ENCODE assay signal across 20 mouse cellular contexts in the genomic region with DNA sequence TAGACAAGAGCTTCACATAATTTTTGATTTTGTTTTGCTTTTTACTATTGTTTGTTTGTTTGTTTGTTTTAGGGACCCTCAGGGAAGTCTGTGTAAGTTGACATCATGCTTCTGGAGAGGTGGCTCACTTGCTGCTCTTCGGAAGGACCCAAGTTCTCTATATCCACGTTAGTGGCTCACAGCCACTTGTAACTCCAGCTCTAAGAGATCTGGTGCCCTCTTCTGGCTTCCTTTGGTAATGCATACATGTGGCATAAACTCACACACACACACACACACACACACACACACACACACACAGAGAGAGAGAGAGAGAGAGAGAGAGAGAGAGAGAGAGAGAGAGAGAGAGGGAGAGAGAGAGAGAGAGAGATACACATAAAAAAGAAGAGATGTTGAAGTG. TPM values are rescaled to one million over a fixed set of nuclear protein-coding genes. Genes with fewer than 3 reads are reported as not detected.
DNase-seq lines count a peak whose midpoint lies in the region; ATAC-seq and TF ChIP-seq lines count a peak whose summit lies in the region.
"Had no signal": no experiment of that assay in that cellular context is flagged by ENCODE, and none has a peak within 500 bp of the region (broad histone marks: within the 10 kb centered on the region; RNA-seq: fewer than 3 reads in every experiment).

No protein-coding gene starts in this region.

- no peaks in the 10 kb centered on the region for H3K79me2 ChIP-seq in heart, adult 2 months (replicated peaks; ENCODE audit: control insufficient read depth, insufficient read depth, low read length)

- TF ChIP-seq CTCF in heart, adult 2 months (IDR thresholded peaks at IDR 0.05), result 0 out of 2 replicates have a peak, but pooled peaks have one; percentile 2
- 0 out of 2 replicates have a peak, but pooled peaks have one; percentile 16 for TF ChIP-seq CTCF in lung, postnatal 0 days (IDR thresholded peaks at IDR 0.05)

- H3K27me3 ChIP-seq in heart, adult 2 months (ENCODE audit: control insufficient read depth, insufficient read depth, low read length), result peaks cover 2% of the 10 kb centered on the region; the same call in 1 of the 2 replicates
- H3K27me3 ChIP-seq in lung, postnatal 0 days (replicated peaks; ENCODE audit: insufficient read depth, low read length), result no peaks in the 10 kb centered on the region
- H3K27me3 ChIP-seq in splenic B cell, adult 2 months (ENCODE audit: control insufficient read depth, insufficient read depth, low read length, poor library complexity, severe bottlenecking), result no peaks in the 10 kb centered on the region
- H3K27me3 ChIP-seq in forebrain, embryonic 16.5 days (replicated peaks; ENCODE audit: control insufficient read depth, insufficient read depth, low read length), result no peaks in the 10 kb centered on the region
- H3K27me3 ChIP-seq: embryonic facial prominence, embryonic 13.5 days; hindbrain, embryonic 13.5 days had no signal

- H3K36me3 ChIP-seq in heart, adult 2 months (ENCODE audit: control insufficient read depth, insufficient read depth, low read length), result no peaks in the 10 kb centered on the region
- H3K36me3 ChIP-seq in lung, postnatal 0 days (ENCODE audit: insufficient read depth, low read length), result no peaks in the 10 kb centered on the region
- H3K36me3 ChIP-seq in splenic B cell, adult 2 months (ENCODE audit: control insufficient read depth, insufficient read depth, low read length, poor library complexity, severe bottlenecking), result no peaks in the 10 kb centered on the region
- H3K36me3 ChIP-seq in forebrain, embryonic 16.5 days (ENCODE audit: control insufficient read depth, insufficient read depth), result no peaks in the 10 kb centered on the region
- H3K36me3 ChIP-seq: embryonic facial prominence, embryonic 13.5 days; hindbrain, embryonic 13.5 days had no signal

- intact Hi-C loops in heart, adult 2 months (cut with DNase I), result no loop called here

- no peaks in the 10 kb centered on the region for H3K9me3 ChIP-seq in lung, postnatal 0 days (ENCODE audit: low read length)
- H3K9me3 ChIP-seq in forebrain, embryonic 16.5 days (ENCODE audit: control insufficient read depth, low read length), result no peaks in the 10 kb centered on the region
- H3K9me3 ChIP-seq: embryonic facial prominence, embryonic 13.5 days; hindbrain, embryonic 13.5 days had no signal

- no peak overlapping the region for H3K4me3 ChIP-seq in heart, adult 2 months
- H3K4me3 ChIP-seq in lung, postnatal 0 days (ENCODE audit: low read depth, low read length), result no peak overlapping the region
- H3K4me3 ChIP-seq in forebrain, embryonic 16.5 days (replicated peaks; ENCODE audit: low read length), result no peak overlapping the region
- H3K4me3 ChIP-seq: embryonic facial prominence, embryonic 13.5 days; hindbrain, embryonic 13.5 days had no signal

- DNase-seq in heart, adult 2 months, result no peak
- no peak for DNase-seq in heart, adult 9 months (ENCODE audit: low spot score in 2 of 2)
- no peak for DNase-seq in lung, postnatal 0 days (ENCODE audit: low spot score)
- no peak for DNase-seq in lung, postnatal 10 days
- peak; percentile 21 to 22 for DNase-seq in B cell, adult 2 months
- peak; percentile 25 for DNase-seq in splenic B cell, adult 2 months (ENCODE audit: low read depth, low spot score)
- no peak for DNase-seq in urinary bladder, adult 2 months (ENCODE audit: low spot score)
- DNase-seq: adrenal gland, postnatal 36 days; cerebellum, adult 8-10 months; left cerebral cortex, postnatal 4 days; right cerebral cortex, adult 18-20 months had no signal

- TF ChIP-seq EP300 in heart, adult 2 months (IDR thresholded peaks at IDR 0.05; ENCODE audit: insufficient read depth, low read depth, low read length), result no peak
- no peak for TF ChIP-seq EP300 in lung, postnatal 0 days (IDR thresholded peaks at IDR 0.05)

- no peak for ATAC-seq in lung, postnatal 0 days
- no peak for ATAC-seq in forebrain, embryonic 16.5 days
- ATAC-seq: activated CD4-positive, CD25-positive, alpha-beta regulatory T cell, adult 4 months; midbrain, embryonic 16.5 days had no signal

- peaks cover 1% of the 10 kb centered on the region; the same call in 1 of the 2 replicates for H3K4me1 ChIP-seq in heart, adult 2 months (ENCODE audit: control insufficient read depth, insufficient read depth, low read length)
- no peaks in the 10 kb centered on the region for H3K4me1 ChIP-seq in lung, postnatal 0 days (ENCODE audit: insufficient read depth, low read depth, low read length)
- no peaks in the 10 kb centered on the region for H3K4me1 ChIP-seq in forebrain, embryonic 16.5 days (replicated peaks; ENCODE audit: control insufficient read depth, insufficient read depth, low read length)
- H3K4me1 ChIP-seq: embryonic facial prominence, embryonic 13.5 days; hindbrain, embryonic 13.5 days had no signal

- no peak for TF ChIP-seq POLR2A in heart, adult 2 months (IDR thresholded peaks at IDR 0.05; ENCODE audit: insufficient read depth, low read depth, low read length)

- 75% methylated on average over 2 of the region's 2 CpGs for WGBS in heart, adult 2 months
- WGBS in lung, postnatal 0 days, result 63% methylated on average over 2 of the region's 2 CpGs
- WGBS in forebrain, embryonic 16.5 days, result 57% methylated on average over 2 of the region's 2 CpGs

- no peak overlapping the region for H3K4me2 ChIP-seq in lung, postnatal 0 days (replicated peaks; ENCODE audit: low read depth, low read length)
- H3K4me2 ChIP-seq in forebrain, embryonic 16.5 days (ENCODE audit: low read length), result no peak overlapping the region
- H3K4me2 ChIP-seq: embryonic facial prominence, embryonic 13.5 days; hindbrain, embryonic 13.5 days had no signal

- H3K9ac ChIP-seq in heart, adult 2 months (ENCODE audit: low read depth, low read length), result no peak overlapping the region
- no peak overlapping the region for H3K9ac ChIP-seq in lung, postnatal 0 days (replicated peaks; ENCODE audit: low read depth)
- H3K9ac ChIP-seq in forebrain, embryonic 16.5 days (replicated peaks; ENCODE audit: low read depth, low read length), result no peak overlapping the region
- H3K9ac ChIP-seq: embryonic facial prominence, embryonic 13.5 days; hindbrain, embryonic 13.5 days had no signal

- H3K27ac ChIP-seq in heart, adult 2 months, result no peak overlapping the region
- peak overlapping the region; percentile 43; the same call in 1 of the 2 replicates for H3K27ac ChIP-seq in lung, postnatal 0 days (ENCODE audit: low read length)
- H3K27ac ChIP-seq in forebrain, embryonic 16.5 days (ENCODE audit: low read length), result no peak overlapping the region
- H3K27ac ChIP-seq: embryonic facial prominence, embryonic 13.5 days; hindbrain, embryonic 13.5 days had no signal

RNA-seq across cellular contexts. Expression of a gene that starts 15.1 kb away (rescaled TPM):
- total RNA-seq in heart, adult 2 months (2021), result 1 to 10 TPM; 3.4 to 4.4 TPM
- polyA plus RNA-seq in heart, adult 2 months (2012; rRNA removed), result 4.6 and 5.4 TPM in 2 replicates
- 14.8 and 15.7 TPM in 2 replicates for polyA plus RNA-seq in lung, postnatal 0 days (2015; fragmentation: Nextera tagmentation; extraction: Ambion mirVana)
- polyA plus RNA-seq in urinary bladder, adult 2 months (2012; rRNA removed), result 36.5 and 47.7 TPM in 2 replicates
- polyA plus RNA-seq in forebrain, embryonic 16.5 days (2015; fragmentation: Nextera tagmentation; extraction: Ambion mirVana), result 21.2 and 21.6 TPM in 2 replicates

RNA-seq across cellular contexts. Expression of a gene that starts 26.0 kb away (rescaled TPM):
- total RNA-seq in heart, adult 2 months (2021), result not detected
- 0.16 TPM in 1 of 2 replicates, not detected in the other for polyA plus RNA-seq in heart, adult 2 months (2012; rRNA removed)
- 19.1 and 24.8 TPM in 2 replicates for polyA plus RNA-seq in lung, postnatal 0 days (2015; fragmentation: Nextera tagmentation; extraction: Ambion mirVana)
- 18.9 and 24.4 TPM in 2 replicates for polyA plus RNA-seq in urinary bladder, adult 2 months (2012; rRNA removed)
- 13.2 and 17.6 TPM in 2 replicates for polyA plus RNA-seq in forebrain, embryonic 16.5 days (2015; fragmentation: Nextera tagmentation; extraction: Ambion mirVana)
- total RNA-seq: gastrocnemius, adult 8-10 months; megakaryocyte-erythroid progenitor cell, adult 5-6 weeks had no signal
- polyA plus RNA-seq: heart, postnatal 0 days; liver, adult 2 months had no signal

Comparison
In these comparisons a context has a peak if more than half of its experiments do, and no peak if none do; other contexts are left out.
1. DNase-seq: peak in B cell, adult 2 months (2 of 2) and splenic B cell, adult 2 months (single experiment); none in heart, adult 2 months (0 of 2), heart, adult 9 months (0 of 2), lung, postnatal 0 days (single experiment), lung, postnatal 10 days (single experiment) and urinary bladder, adult 2 months (single experiment).
2. RNA of a gene that starts 26.0 kb away (polyA plus RNA-seq): 19.1 to 24.8 TPM in lung, postnatal 0 days, 18.9 to 24.4 TPM in urinary bladder, adult 2 months and 13.2 to 17.6 TPM in forebrain, embryonic 16.5 days; 0.16 TPM in heart, adult 2 months; every median in the first group is over 10 times any median in the second.